Mouse (Mus musculus) brown adipose tissue, adult 24 weeks (tissue): ENCODE results near the gene Rrm1. TPM values are rescaled to one million over a fixed set of nuclear protein-coding genes. Genes with fewer than 3 reads are reported as not detected.
"Not testable (repeated sequence)": the region's sequence is repeated elsewhere in the genome, so short reads cannot be mapped to it uniquely, and the experiment has no call there.

Source experiments
- H3K27ac ChIP-seq: fragments of 200-500 bp; replicated peaks from 2 replicates; pipeline ENCODE4 v1.5.1; 2012; ENCODE audit warnings: low read depth, mild to moderate bottlenecking, low read length
- H3K4me1 ChIP-seq: fragments of 200-500 bp; 2 replicates; pipeline ENCODE4 v1.6.1; 2012; ENCODE audit warnings: low read length, mixed read lengths; ENCODE audit not compliant: control insufficient read depth, insufficient read depth, insufficient read length
- H3K4me3 ChIP-seq: fragments of 200-500 bp; 2 replicates; pipeline ENCODE4 v1.5.1; 2012; ENCODE audit warnings: low read depth, mild to moderate bottlenecking, low read length, moderate library complexity; ENCODE audit not compliant: insufficient read depth
- polyA plus RNA-seq: library from polyadenylated mRNA; stranded (reverse); fragments of >200 nt; gene quantifications from 2 replicates; pipeline ENCODE4 v1.2.4, GENCODE M21; 2012; ENCODE audit not compliant: missing spikeins, insufficient read depth, insufficient read length

Gene Rrm1
- polyA plus RNA-seq, result 19.5 and 26.1 TPM in 2 replicates

- 0 out of 2 replicates have a peak within 1 kb of the TSS, but pooled peaks have one; percentile 23 for H3K27ac ChIP-seq
- peak within 1 kb of the TSS; percentile 82 for H3K4me3 ChIP-seq
- H3K4me1 ChIP-seq, result no peaks in the 10 kb centered on the region
These were observed at the start of gene Rrm1 for GRCm38 (mm10) chr7:102441657-102442391. Rrm1 (plus strand) TSS chr7:102441695.

GRCm38 (mm10) chr7:102393898-102394297, 47.6 kb upstream of the Rrm1 start:
- Histone ChIP-seq H3K4me1 (peaks cover 5% of the 10 kb centered on the region), H3K4me3 (no peak overlapping the region), H3K27ac (no peak overlapping the region)

GRCm38 (mm10) chr7:102395894-102396293, 45.6 kb upstream of the Rrm1 start:
- H3K4me1 ChIP-seq, result peaks cover 5% of the 10 kb centered on the region
- no peak overlapping the region for H3K4me3 ChIP-seq
- 0 out of 2 replicates have a peak overlapping the region, but pooled peaks have one; percentile 36 for H3K27ac ChIP-seq

GRCm38 (mm10) chr7:102396331-102396730, 45.2 kb upstream of the Rrm1 start:
- no peak overlapping the region for H3K27ac ChIP-seq

GRCm38 (mm10) chr7:102399180-102399731, 42.2 kb upstream of the Rrm1 start:
- no peak overlapping the region for H3K4me3 ChIP-seq
- no peak overlapping the region for H3K27ac ChIP-seq
- peaks cover 5% of the 10 kb centered on the region for H3K4me1 ChIP-seq

More at GRCm38 (mm10) chr7:102396331-102396730, 45.2 kb upstream of the Rrm1 start:
- Histone ChIP-seq H3K4me3 (no peak overlapping the region), H3K4me1 (peaks cover 5% of the 10 kb centered on the region)

- no peaks in the 10 kb centered on the region for H3K4me1 ChIP-seq
- H3K4me3 ChIP-seq, result no peak overlapping the region
- no peak overlapping the region for H3K27ac ChIP-seq
These were observed 37.4 kb upstream of the Rrm1 start for GRCm38 (mm10) chr7:102404118-102404517.

GRCm38 (mm10) chr7:102407440-102407839, 34.1 kb upstream of the Rrm1 start:
- Histone ChIP-seq H3K4me3 (no peak overlapping the region), H3K27ac (no peak overlapping the region), H3K4me1 (no peaks in the 10 kb centered on the region)

GRCm38 (mm10) chr7:102415272-102415671, 26.2 kb upstream of the Rrm1 start:
- H3K4me3 ChIP-seq, H3K4me1 ChIP-seq, H3K27ac ChIP-seq: not testable (repeated sequence)

GRCm38 (mm10) chr7:102415841-102416240, 25.7 kb upstream of the Rrm1 start:
- Histone ChIP-seq H3K4me3 (no peak overlapping the region), H3K27ac (no peak overlapping the region), H3K4me1 (no peaks in the 10 kb centered on the region)

- Histone ChIP-seq H3K27ac (no peak overlapping the region), H3K4me3 (no peak overlapping the region)
These were observed 24.1 kb upstream of the Rrm1 start for GRCm38 (mm10) chr7:102417398-102417797.

GRCm38 (mm10) chr7:102422036-102422435, 19.5 kb upstream of the Rrm1 start:
- Histone ChIP-seq H3K4me1 (no peaks in the 10 kb centered on the region), H3K27ac (no peak overlapping the region), H3K4me3 (no peak overlapping the region)

More at GRCm38 (mm10) chr7:102417398-102417797, 24.1 kb upstream of the Rrm1 start:
- H3K4me1 ChIP-seq, result no peaks in the 10 kb centered on the region

GRCm38 (mm10) chr7:102425933-102426685, 15.4 kb upstream of the Rrm1 start:
- H3K27ac ChIP-seq, result no peak overlapping the region
- no peak overlapping the region for H3K4me3 ChIP-seq
- H3K4me1 ChIP-seq, result no peaks in the 10 kb centered on the region

- Histone ChIP-seq H3K4me1 (no peaks in the 10 kb centered on the region), H3K27ac (no peak overlapping the region), H3K4me3 (no peak overlapping the region)
These were observed 7.2 kb upstream of the Rrm1 start for GRCm38 (mm10) chr7:102434344-102434743.

GRCm38 (mm10) chr7:102440822-102441656, 456 bp upstream of the Rrm1 start:
- Histone ChIP-seq H3K4me1 (no peaks in the 10 kb centered on the region), H3K4me3 (peak overlapping the region; percentile 14), H3K27ac (0 out of 2 replicates have a peak overlapping the region, but pooled peaks have one; percentile 4)
